Mouse (Mus musculus): Measurements from ENCODE around the gene Tiam1.

- TF ChIP-seq CTCF (IDR thresholded peaks at IDR 0.05; ENCODE audit: low read depth, low read length) (no peak), GATA1 (IDR thresholded peaks at IDR 0.05; ENCODE audit: borderline replicate concordance, low read length) (no peak), POLR2AphosphoS5 (IDR thresholded peaks at IDR 0.05; ENCODE audit: insufficient replicate concordance, low read depth, low read length) (no peak), TAL1 (conservative IDR thresholded peaks at IDR 0.05; ENCODE audit: low read depth, low read length) (no peak), GATA2 (IDR thresholded peaks at IDR 0.05; ENCODE audit: borderline replicate concordance, low read depth, low read length) (no peak)
Measured at GRCm38 (mm10) chr16:90112577-90113155, 30.9 kb downstream of the Tiam1 start.
